Mouse (Mus musculus) neural tube, embryonic 14.5 days (tissue): Measurements from ENCODE around the gene Prss2. TPM values are rescaled to one million over a fixed set of nuclear protein-coding genes. Genes with fewer than 3 reads are reported as not detected.
"Not testable (repeated sequence)": the region's sequence is repeated elsewhere in the genome, so short reads cannot be mapped to it uniquely, and the experiment has no call there.

Experiments
- ATAC-seq: fragments of 200-750 bp; cut with Nextera tagmentation; 2 replicates; pipeline ENCODE4 v1.8.0; 2017; ENCODE audit warnings: low read depth, mild to moderate bottlenecking, moderate TSS enrichment, moderate library complexity
- H3K27ac ChIP-seq: fragments of 300-500 bp; sonication (generic); 2 replicates; pipeline ENCODE4 v1.5.1; 2014; ENCODE audit warnings: low read depth, mild to moderate bottlenecking, control low read depth, low read length, moderate library complexity, mixed read lengths
- H3K27me3 ChIP-seq: fragments of 300-500 bp; sonication (generic); 2 replicates; pipeline ENCODE4 v1.6.1; 2014; ENCODE audit warnings: low read length; ENCODE audit not compliant: control insufficient read depth, insufficient read depth
- H3K36me3 ChIP-seq: fragments of 300-500 bp; sonication (generic); 2 replicates; pipeline ENCODE4 v1.6.1; 2014; ENCODE audit warnings: low read length, mixed read lengths; ENCODE audit not compliant: control insufficient read depth, insufficient read depth
- H3K4me1 ChIP-seq: fragments of 300-500 bp; sonication (generic); 2 replicates; pipeline ENCODE4 v1.6.1; 2014; ENCODE audit warnings: low read length; ENCODE audit not compliant: control insufficient read depth, insufficient read depth
- H3K4me2 ChIP-seq: fragments of 300-500 bp; sonication (generic); 2 replicates; pipeline ENCODE4 v1.6.1; 2014; ENCODE audit warnings: mild to moderate bottlenecking, low read depth, low read length, control low read depth
- H3K4me3 ChIP-seq: fragments of 300-500 bp; sonication (generic); 2 replicates; pipeline ENCODE4 v1.5.1; 2014; ENCODE audit warnings: low read depth, low read length, control low read depth, mixed read lengths
- H3K9ac ChIP-seq: fragments of 300-500 bp; sonication (generic); replicated peaks from 2 replicates; pipeline ENCODE4 v1.6.1; 2014; ENCODE audit warnings: low read depth, mild to moderate bottlenecking, control low read depth, low read length, mixed read lengths
- H3K9me3 ChIP-seq: fragments of 300-500 bp; sonication (generic); 2 replicates; pipeline ENCODE4 v1.6.1; 2016; ENCODE audit warnings: low read length; ENCODE audit not compliant: control insufficient read depth
- WGBS: fragments of 180-500 bp; shearing (Covaris S2); extraction: QIAGEN DNeasy Blood & Tissue Kit; methylation state at CpG from one replicate; pipeline ENCODE4 v1.1.7; 2014; 5-methylcytosine and 5-hydroxymethylcytosine counted together
- polyA plus RNA-seq: library from polyadenylated mRNA; unstranded; fragments of >200 nt; fragmentation: Nextera tagmentation; extraction: Ambion mirVana; gene quantifications from 2 replicates; pipeline ENCODE4 v1.2.1, GENCODE M21; 2014

Prss2 gene
- not detected in 2 replicates for polyA plus RNA-seq

- Histone ChIP-seq H3K36me3 (no peaks in the 10 kb centered on the region), H3K9ac (no peak within 1 kb of the TSS), H3K4me3 (no peak within 1 kb of the TSS), H3K4me2 (no peak within 1 kb of the TSS), H3K27ac (no peak within 1 kb of the TSS), H3K4me1 (no peaks in the 10 kb centered on the region), H3K9me3 (no peaks in the 10 kb centered on the region), H3K27me3 (no peaks in the 10 kb centered on the region)
- WGBS = 97% methylated on average over 1 of the region's 1 CpGs
- no peak for ATAC-seq
Measured at GRCm38 (mm10) chr6:41521487-41521886, at the start of gene Prss2. Gene Prss2, plus strand, starts transcription at chr6:41521787.

GRCm38 (mm10) chr6:41499374-41499773, 22.2 kb upstream of the Prss2 start:
- Histone ChIP-seq H3K4me1 (no peaks in the 10 kb centered on the region), H3K4me2 (no peak overlapping the region), H3K36me3 (no peaks in the 10 kb centered on the region), H3K27ac (no peak overlapping the region), H3K9ac (no peak overlapping the region), H3K9me3 (no peaks in the 10 kb centered on the region), H3K4me3 (no peak overlapping the region), H3K27me3 (no peaks in the 10 kb centered on the region)
- ATAC-seq = no peak
- WGBS = 85% methylated on average over 3 of the region's 3 CpGs

GRCm38 (mm10) chr6:41504915-41505314, 16.7 kb upstream of the Prss2 start:
- no peak for ATAC-seq
- H3K9ac ChIP-seq = no peak overlapping the region
- H3K4me2 ChIP-seq = no peak overlapping the region
- no peak overlapping the region for H3K27ac ChIP-seq
- 91% methylated on average over 2 of the region's 2 CpGs for WGBS
- no peaks in the 10 kb centered on the region for H3K27me3 ChIP-seq
- H3K4me3 ChIP-seq = no peak overlapping the region
- H3K4me1 ChIP-seq = no peaks in the 10 kb centered on the region
- H3K36me3 ChIP-seq = no peaks in the 10 kb centered on the region
- H3K9me3 ChIP-seq = no peaks in the 10 kb centered on the region

GRCm38 (mm10) chr6:41505323-41505722, 16.3 kb upstream of the Prss2 start:
- Histone ChIP-seq H3K4me2 (no peak overlapping the region), H3K36me3 (no peaks in the 10 kb centered on the region), H3K4me3 (no peak overlapping the region), H3K4me1 (no peaks in the 10 kb centered on the region), H3K27me3 (no peaks in the 10 kb centered on the region), H3K9me3 (no peaks in the 10 kb centered on the region), H3K9ac (no peak overlapping the region), H3K27ac (no peak overlapping the region)
- no peak for ATAC-seq
- WGBS = 82% methylated on average over 6 of the region's 6 CpGs

GRCm38 (mm10) chr6:41518017-41518524, 3.5 kb upstream of the Prss2 start:
- Histone ChIP-seq H3K27ac (no peak overlapping the region), H3K27me3 (no peaks in the 10 kb centered on the region), H3K36me3 (no peaks in the 10 kb centered on the region), H3K4me1 (no peaks in the 10 kb centered on the region), H3K9ac (no peak overlapping the region), H3K4me3 (no peak overlapping the region), H3K9me3 (no peaks in the 10 kb centered on the region), H3K4me2 (no peak overlapping the region)
- WGBS = 84% methylated on average over 6 of the region's 6 CpGs
- ATAC-seq = no peak

GRCm38 (mm10) chr6:41526453-41526852, 4.9 kb downstream of the Prss2 start:
- no peaks in the 10 kb centered on the region for H3K4me1 ChIP-seq
- no peak for ATAC-seq
- H3K4me2 ChIP-seq = no peak overlapping the region
- no peaks in the 10 kb centered on the region for H3K9me3 ChIP-seq
- no peak overlapping the region for H3K9ac ChIP-seq
- no peaks in the 10 kb centered on the region for H3K27me3 ChIP-seq
- no peak overlapping the region for H3K4me3 ChIP-seq
- H3K27ac ChIP-seq = no peak overlapping the region
- no peaks in the 10 kb centered on the region for H3K36me3 ChIP-seq

GRCm38 (mm10) chr6:41527402-41527801, 5.8 kb downstream of the Prss2 start:
- H3K36me3 ChIP-seq = no peaks in the 10 kb centered on the region
- no peak overlapping the region for H3K9ac ChIP-seq
- no peak for ATAC-seq
- H3K9me3 ChIP-seq = no peaks in the 10 kb centered on the region
- no peak overlapping the region for H3K27ac ChIP-seq
- no peak overlapping the region for H3K4me3 ChIP-seq
- H3K27me3 ChIP-seq = no peaks in the 10 kb centered on the region
- WGBS = 82% methylated on average over 1 of the region's 1 CpGs
- H3K4me1 ChIP-seq = no peaks in the 10 kb centered on the region
- H3K4me2 ChIP-seq = no peak overlapping the region

GRCm38 (mm10) chr6:41529987-41530386, 8.4 kb downstream of the Prss2 start:
- H3K4me2 ChIP-seq, H3K27ac ChIP-seq, H3K4me3 ChIP-seq, H3K4me1 ChIP-seq, H3K9ac ChIP-seq, H3K27me3 ChIP-seq, H3K9me3 ChIP-seq, ATAC-seq, H3K36me3 ChIP-seq: not testable (repeated sequence)
- WGBS = 52% methylated on average over 2 of the region's 2 CpGs

GRCm38 (mm10) chr6:41532181-41532580, 10.6 kb downstream of the Prss2 start:
- Histone ChIP-seq H3K36me3 (no peaks in the 10 kb centered on the region), H3K4me2 (no peak overlapping the region), H3K9me3 (no peaks in the 10 kb centered on the region), H3K27me3 (no peaks in the 10 kb centered on the region), H3K4me3 (no peak overlapping the region), H3K27ac (no peak overlapping the region), H3K4me1 (no peaks in the 10 kb centered on the region), H3K9ac (no peak overlapping the region)
- 84% methylated on average over 4 of the region's 4 CpGs for WGBS
- ATAC-seq = no peak
